Mouse (Mus musculus): ENCODE results near the gene Prmt9.
A peak's percentile ranks its signal among the peaks of the same experiment; 100 is the strongest.

The Prmt9 gene

GRCm38 (mm10) chr8:77534358-77534992 lies 14.7 kb upstream of the Prmt9 start:
- DNase-seq: peak; percentile 43

DNA sequence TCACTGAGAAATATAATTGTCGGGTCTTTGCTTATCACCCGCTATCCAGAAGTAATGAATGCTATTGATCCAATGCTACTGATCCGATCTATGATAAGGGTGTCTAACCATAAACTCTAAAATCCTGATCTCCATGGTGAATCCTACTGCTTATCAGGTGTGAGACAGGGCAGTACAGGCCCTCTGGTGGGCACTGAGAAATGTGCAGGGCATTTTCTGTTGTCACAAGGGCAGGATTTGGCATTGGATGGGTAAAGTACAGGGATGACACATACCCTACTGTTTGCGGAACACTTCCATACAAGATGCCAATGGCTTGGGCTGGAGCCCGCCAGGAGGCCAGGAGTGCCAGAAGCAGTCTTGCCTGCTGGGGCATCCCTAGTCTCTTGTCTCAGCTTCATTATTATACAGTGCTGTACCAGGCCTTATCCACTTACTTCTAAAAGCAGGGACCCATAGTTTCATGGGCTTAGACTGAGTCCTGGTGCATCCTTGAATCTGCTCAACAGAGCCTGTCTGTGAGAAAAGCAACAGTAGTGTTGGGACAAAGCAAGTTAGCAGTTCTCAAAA lies 14.1 kb upstream of the Prmt9 start:
- DNase-seq: peak; percentile 63

- DNase-seq: no peak
Measured at GRCm38 (mm10) chr8:77536821-77537220, 12.4 kb upstream of the Prmt9 start.

- DNase-seq: no peak
Measured at GRCm38 (mm10) chr8:77538256-77538655, 10.9 kb upstream of the Prmt9 start.

DNA sequence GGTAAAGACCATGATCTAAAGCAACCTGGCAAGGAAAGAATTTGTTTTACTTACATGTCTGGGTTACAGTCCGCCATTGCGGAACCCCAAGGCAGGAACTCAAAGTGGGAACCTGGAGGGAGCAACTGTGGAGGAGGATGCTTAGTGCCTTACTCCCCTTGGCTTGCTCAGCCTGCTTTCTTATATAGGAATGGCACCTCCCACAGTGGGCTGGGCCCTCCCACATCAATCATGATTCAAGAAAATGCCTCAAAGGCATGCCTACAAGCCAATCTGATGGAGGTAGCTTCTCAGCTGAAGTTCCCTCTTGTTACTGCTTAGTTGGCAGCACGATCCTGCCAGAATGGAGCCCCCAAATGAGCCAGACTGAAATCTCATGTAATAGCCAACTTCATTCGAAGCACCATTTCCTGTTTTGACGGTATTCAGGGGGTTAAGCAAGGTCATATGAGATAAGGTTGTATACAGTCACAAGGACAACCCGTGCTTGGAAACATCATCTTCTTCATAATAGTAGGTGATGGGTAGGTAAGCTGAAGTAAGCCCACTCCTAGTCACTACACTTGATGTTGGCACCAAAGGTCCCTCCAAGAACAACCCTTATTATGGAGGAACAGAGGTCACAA lies 5.9 kb upstream of the Prmt9 start:
- no peak for DNase-seq

DNA sequence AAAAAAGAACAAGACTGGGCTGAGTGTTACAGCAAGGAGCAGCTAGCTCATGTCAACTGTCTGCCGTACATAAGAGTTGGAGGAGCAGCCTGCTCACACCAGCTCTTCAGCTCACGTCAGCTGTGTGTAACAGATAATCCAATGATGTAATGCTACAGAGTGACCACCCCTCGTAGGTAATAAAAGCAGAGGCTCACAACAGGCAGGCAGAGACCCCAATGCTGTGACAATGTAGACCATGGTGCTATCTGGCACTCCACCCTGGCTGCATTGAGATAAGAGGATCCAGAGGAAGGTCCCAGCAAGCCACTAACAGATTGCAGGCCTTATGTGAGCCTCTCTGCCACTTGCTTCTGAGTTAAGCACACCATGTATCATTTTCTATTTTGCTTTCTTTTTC lies 4.8 kb upstream of the Prmt9 start:
- no peak for DNase-seq

- DNase-seq: no peak
Measured at GRCm38 (mm10) chr8:77545616-77546015, 3.6 kb upstream of the Prmt9 start.

DNA sequence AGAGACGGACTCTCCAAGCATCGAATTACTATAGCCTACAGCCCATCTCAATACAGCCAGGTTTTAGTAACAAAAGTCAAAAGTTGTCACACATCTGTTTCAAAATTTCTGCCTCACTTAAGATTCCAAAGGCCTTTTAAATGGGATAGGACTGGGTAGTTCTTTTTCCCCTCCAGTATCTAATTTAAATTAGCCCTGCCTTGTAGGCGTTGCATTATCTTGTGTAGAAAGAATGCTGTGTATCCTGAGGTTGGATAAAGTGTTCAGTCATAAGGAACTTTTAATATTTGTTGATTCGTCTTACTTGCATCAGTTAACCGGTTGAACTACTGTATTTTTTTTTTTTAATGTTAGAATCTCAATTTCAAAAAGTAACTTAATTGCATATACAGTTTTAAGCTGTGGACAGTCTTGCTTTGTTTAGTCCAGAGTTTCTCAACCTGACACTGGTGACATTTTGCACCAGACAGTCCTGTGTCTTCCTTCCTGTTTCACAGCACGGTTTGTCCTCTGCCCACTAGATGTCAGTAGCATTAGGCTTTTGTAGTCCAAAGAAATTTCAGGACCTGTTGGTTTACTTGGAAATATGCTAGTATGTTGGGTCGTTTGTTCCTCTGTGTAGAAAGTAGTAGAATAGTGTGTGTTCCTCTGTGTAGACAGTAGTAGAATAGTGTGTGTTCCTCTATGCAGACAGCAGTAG lies 834 bp downstream of the Prmt9 start:
- DNase-seq: peak; percentile 40

GRCm38 (mm10) chr8:77552491-77552890 lies 3.3 kb downstream of the Prmt9 start:
- no peak for DNase-seq

GRCm38 (mm10) chr8:77561441-77561840 lies 12.2 kb downstream of the Prmt9 start:
- no peak for DNase-seq

GRCm38 (mm10) chr8:77574229-77574628 lies 25.0 kb downstream of the Prmt9 start:
- DNase-seq: no peak

DNA sequence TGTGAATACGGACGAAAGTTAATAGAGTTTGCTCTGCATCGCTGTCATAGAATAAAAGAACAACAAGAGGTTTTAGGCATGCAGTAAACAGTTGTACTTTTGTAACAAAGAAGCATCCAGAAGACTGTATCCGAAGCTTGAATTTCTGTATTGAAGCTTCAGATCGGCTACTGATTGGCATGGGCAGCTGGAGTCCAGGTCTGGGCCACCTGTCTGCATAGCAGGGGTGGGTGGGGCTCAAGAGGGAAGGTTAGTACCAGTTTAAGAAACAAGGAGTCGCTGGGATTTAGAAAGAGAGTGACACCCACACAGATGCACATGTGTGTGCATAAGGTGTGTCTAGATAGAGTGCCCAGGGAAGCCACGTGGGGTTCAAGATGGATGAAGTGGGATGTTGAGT lies 28.5 kb downstream of the Prmt9 start:
- DNase-seq: no peak

DNA sequence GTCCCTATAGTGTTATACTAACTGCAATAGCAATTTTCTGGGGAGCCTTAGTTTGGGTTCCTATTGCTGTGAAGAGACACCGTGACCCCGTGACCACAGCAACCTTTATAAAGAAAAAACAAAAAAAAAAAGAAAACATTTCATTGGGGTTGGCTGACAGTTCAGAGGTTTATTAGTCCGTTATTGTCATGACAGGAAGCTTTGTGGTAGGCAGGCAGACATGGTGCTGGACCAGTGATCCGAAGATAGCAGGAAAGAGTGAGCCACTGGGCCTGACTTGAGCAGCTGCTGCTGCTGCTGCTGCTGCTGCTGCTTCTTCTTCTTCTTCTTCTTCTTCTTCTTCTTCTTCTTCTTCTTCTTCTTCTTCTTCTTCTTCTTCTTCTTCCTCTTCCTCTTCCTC lies 35.0 kb downstream of the Prmt9 start:
- no peak for DNase-seq

GRCm38 (mm10) chr8:77609621-77610020 lies 60.4 kb downstream of the Prmt9 start:
- DNase-seq: no peak

GRCm38 (mm10) chr8:77610374-77610969 lies 61.3 kb downstream of the Prmt9 start, which contains the start of gene Tmem184c:
Tmem184c (minus strand) TSS chr8:77610698.
- DNase-seq: peak; percentile 99

- peak; percentile 12 for DNase-seq
Measured at GRCm38 (mm10) chr8:77617916-77618315, 68.7 kb downstream of the Prmt9 start.

DNA sequence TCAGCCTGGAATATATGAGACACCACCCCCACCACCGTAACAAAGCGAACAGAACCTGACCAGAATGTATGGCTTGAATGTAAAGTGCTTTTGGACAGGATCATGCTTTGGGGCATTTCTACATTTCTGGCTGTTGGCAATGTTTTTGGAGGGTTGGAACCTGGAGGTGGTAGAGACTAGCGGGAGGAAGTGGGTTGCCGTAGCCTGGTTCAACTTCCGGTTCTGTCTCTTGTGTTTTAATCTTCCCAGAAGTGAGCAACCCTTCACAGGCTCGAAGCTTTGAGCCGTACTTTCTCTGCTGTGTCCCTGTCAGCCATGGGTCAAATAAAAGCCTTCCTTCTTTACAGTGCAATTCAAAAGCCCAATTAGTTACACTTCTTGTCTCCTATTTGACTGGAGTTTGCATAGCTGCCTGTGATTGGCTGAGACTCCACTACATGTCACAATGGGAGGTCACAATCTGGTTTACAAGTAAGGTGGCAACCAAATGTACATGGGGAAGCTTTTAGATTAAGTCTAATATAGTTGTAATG lies 74.5 kb downstream of the Prmt9 start:
- no peak for DNase-seq

DNA sequence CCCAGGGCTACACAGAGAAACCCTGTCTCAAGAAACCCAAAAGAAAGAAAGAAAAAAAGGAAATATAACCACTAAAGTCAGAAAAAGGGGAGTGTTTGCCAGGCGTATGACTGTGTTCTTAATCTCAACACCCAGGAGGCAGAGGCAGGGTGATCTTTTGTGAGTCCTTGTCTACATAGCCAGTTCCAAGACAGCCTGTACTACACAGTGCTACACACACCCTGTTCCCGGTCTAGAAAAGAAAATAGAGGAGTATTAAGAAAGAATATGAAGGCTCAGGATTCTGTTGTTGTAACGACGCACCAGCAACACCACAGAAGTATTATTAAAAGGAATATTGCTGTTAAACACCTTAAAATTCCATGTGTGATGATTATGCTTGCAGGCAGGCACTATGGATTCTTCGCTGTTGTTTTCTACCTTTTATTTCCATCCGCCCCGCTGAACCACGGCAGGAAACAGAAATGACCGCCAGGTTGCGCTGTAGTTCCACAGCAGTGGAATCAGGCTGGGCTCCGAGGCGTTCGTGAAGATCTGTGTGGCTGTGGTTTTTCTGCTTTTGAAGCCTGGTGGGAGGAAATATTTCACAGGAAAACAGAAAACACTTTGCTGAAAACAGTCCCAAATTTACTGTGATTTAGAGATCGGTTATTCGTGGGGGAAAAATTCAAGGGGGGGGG lies 80.8 kb downstream of the Prmt9 start:
- DNase-seq: peak; percentile 76

DNA sequence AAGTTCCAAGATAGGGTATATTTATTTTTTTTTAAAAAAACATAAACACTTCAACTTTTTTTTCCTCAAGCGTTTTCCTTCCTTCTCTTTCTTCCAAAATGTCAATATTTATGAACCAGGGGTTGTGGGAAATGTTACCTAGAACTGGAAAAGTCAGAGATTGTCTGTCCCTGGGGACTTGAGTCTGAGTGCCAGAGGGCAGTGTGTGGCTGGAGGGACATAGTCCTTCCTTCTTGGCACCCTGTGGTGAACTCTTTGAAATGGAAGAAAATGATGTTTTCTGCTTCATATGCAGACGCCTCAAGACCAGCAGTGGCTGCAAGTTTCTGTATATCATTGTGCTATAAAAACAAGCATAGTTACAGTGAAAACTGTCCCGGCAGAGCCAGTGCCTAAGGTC lies 81.5 kb downstream of the Prmt9 start:
- no peak for DNase-seq

Data from thymus, postnatal 14 days (tissue).